Mouse (Mus musculus) hindbrain, embryonic 14.5 days (tissue): ENCODE measurements at regions not wholly inside any gene's neighbourhood (a gene's known extent, or its start where the extent isn't known, plus 50 kb on each side); places are given as distances from the start of the nearest gene placed in this dataset.
"Not testable (repeated sequence)": the region's sequence is repeated elsewhere in the genome, so short reads cannot be mapped to it uniquely, and the experiment has no call there.

Experiments used
- ATAC-seq: fragments of 200-750 bp; cut with Nextera tagmentation; 2 replicates; pipeline ENCODE4 v1.8.0; 2017; ENCODE audit warnings: moderate number of reproducible peaks, mild to moderate bottlenecking, moderate TSS enrichment, moderate library complexity; ENCODE audit not compliant: low FRiP score
- DNase-seq: peaks from one replicate; pipeline ENCODE4 v3.0.0-alpha.2; 2015; ENCODE audit warnings: low spot score
- H3K27ac ChIP-seq: fragments of 300-500 bp; sonication (generic); 2 replicates; pipeline ENCODE4 v1.5.1; 2014; ENCODE audit warnings: mild to moderate bottlenecking, moderate library complexity
- H3K27me3 ChIP-seq: fragments of 300-500 bp; sonication (generic); 2 replicates; pipeline ENCODE4 v1.6.1; 2014; ENCODE audit warnings: mild to moderate bottlenecking, low read length, mixed read lengths; ENCODE audit not compliant: control insufficient read depth, insufficient read depth
- H3K36me3 ChIP-seq: fragments of 300-500 bp; sonication (generic); replicated peaks from 2 replicates; pipeline ENCODE4 v1.6.1; 2014; ENCODE audit not compliant: control insufficient read depth, insufficient read depth
- H3K4me1 ChIP-seq: fragments of 300-500 bp; sonication (generic); replicated peaks from 2 replicates; pipeline ENCODE4 v1.6.1; 2014; ENCODE audit warnings: antibody characterized with exemption, low read length, mixed read lengths; ENCODE audit not compliant: control insufficient read depth, insufficient read depth
- H3K4me2 ChIP-seq: fragments of 300-500 bp; sonication (generic); replicated peaks from 2 replicates; pipeline ENCODE4 v1.6.1; 2014; ENCODE audit warnings: mild to moderate bottlenecking, moderate library complexity
- H3K4me3 ChIP-seq: fragments of 300-500 bp; sonication (generic); replicated peaks from 2 replicates; pipeline ENCODE4 v1.5.1; 2014; ENCODE audit warnings: mild to moderate bottlenecking, low read length
- H3K9ac ChIP-seq: fragments of 300-500 bp; sonication (generic); 2 replicates; pipeline ENCODE4 v1.6.1; 2014
- H3K9me3 ChIP-seq: fragments of 300-500 bp; sonication (generic); 2 replicates; pipeline ENCODE4 v1.6.1; 2016; ENCODE audit warnings: low read length; ENCODE audit not compliant: control insufficient read depth
- WGBS: fragments of 180-500 bp; shearing (Covaris S2); extraction: QIAGEN DNeasy Blood & Tissue Kit; methylation state at CpG from one replicate; pipeline ENCODE4 v1.1.7; 2014; 5-methylcytosine and 5-hydroxymethylcytosine counted together

GRCm38 (mm10) chr5:64582031-64582430 is 221.2 kb upstream of the Klf3 start:
- Histone ChIP-seq H3K4me1 (peaks cover 8% of the 10 kb centered on the region), H3K36me3 (no peaks in the 10 kb centered on the region), H3K9me3 (no peaks in the 10 kb centered on the region), H3K27me3 (no peaks in the 10 kb centered on the region), H3K4me3 (no peak overlapping the region), H3K27ac (no peak overlapping the region), H3K4me2 (no peak overlapping the region), H3K9ac (no peak overlapping the region)
- ATAC-seq (no peak), DNase-seq (no peak)
- WGBS: 88% methylated on average over 9 of the region's 9 CpGs

- Histone ChIP-seq H3K36me3 (no peaks in the 10 kb centered on the region), H3K27ac (no peak overlapping the region), H3K4me1 (peaks cover 12% of the 10 kb centered on the region), H3K9ac (no peak overlapping the region), H3K4me3 (no peak overlapping the region), H3K27me3 (no peaks in the 10 kb centered on the region), H3K9me3 (no peaks in the 10 kb centered on the region), H3K4me2 (no peak overlapping the region)
- no peak for ATAC-seq
- WGBS: 69% methylated on average over 1 of the region's 1 CpGs
- DNase-seq: no peak
These were observed 218.9 kb upstream of the Klf3 start for GRCm38 (mm10) chr5:64584308-64584707.

- Histone ChIP-seq H3K9me3 (no peaks in the 10 kb centered on the region), H3K36me3 (no peaks in the 10 kb centered on the region), H3K4me3 (no peak overlapping the region), H3K4me1 (peaks cover 4% of the 10 kb centered on the region; the same call in 1 of the 2 replicates), H3K4me2 (no peak overlapping the region), H3K9ac (no peak overlapping the region), H3K27ac (no peak overlapping the region), H3K27me3 (no peaks in the 10 kb centered on the region)
- DNase-seq (no peak), ATAC-seq (no peak)
- whole genome bisulfite sequencing: 61% methylated on average over 6 of the region's 6 CpGs
These were observed 218.0 kb upstream of the Klf3 start for GRCm38 (mm10) chr5:64585076-64585786.

- 93% methylated on average over 6 of the region's 6 CpGs for WGBS
These were observed 216.9 kb upstream of the Klf3 start for GRCm38 (mm10) chr5:64586316-64586715.

GRCm38 (mm10) chr5:64586933-64587332 is 216.3 kb upstream of the Klf3 start:
- no peak for ATAC-seq
- H3K4me1 ChIP-seq: peaks cover 4% of the 10 kb centered on the region; the same call in 1 of the 2 replicates
- DNase-seq: no peak
- no peak overlapping the region for H3K27ac ChIP-seq
- H3K9ac ChIP-seq: no peak overlapping the region
- 87% methylated on average over 3 of the region's 3 CpGs for WGBS
- no peak overlapping the region for H3K4me2 ChIP-seq
- H3K9me3 ChIP-seq: no peaks in the 10 kb centered on the region
- no peaks in the 10 kb centered on the region for H3K27me3 ChIP-seq
- H3K36me3 ChIP-seq: no peaks in the 10 kb centered on the region
- no peak overlapping the region for H3K4me3 ChIP-seq

More at GRCm38 (mm10) chr5:64586316-64586715, 216.9 kb upstream of the Klf3 start:
- Histone ChIP-seq H3K4me1 (peaks cover 4% of the 10 kb centered on the region; the same call in 1 of the 2 replicates), H3K4me2 (no peak overlapping the region), H3K36me3 (no peaks in the 10 kb centered on the region), H3K27ac (no peak overlapping the region), H3K9ac (no peak overlapping the region), H3K27me3 (no peaks in the 10 kb centered on the region), H3K4me3 (no peak overlapping the region), H3K9me3 (no peaks in the 10 kb centered on the region)
- DNase-seq (no peak), ATAC-seq (no peak)

- H3K9me3 ChIP-seq: no peaks in the 10 kb centered on the region
- peaks cover 4% of the 10 kb centered on the region; the same call in 1 of the 2 replicates for H3K4me1 ChIP-seq
- no peak overlapping the region for H3K4me3 ChIP-seq
- no peaks in the 10 kb centered on the region for H3K27me3 ChIP-seq
- H3K27ac ChIP-seq: no peak overlapping the region
- WGBS: 37% methylated on average over 8 of the region's 8 CpGs
- no peak for DNase-seq
- ATAC-seq: no peak
- H3K36me3 ChIP-seq: no peaks in the 10 kb centered on the region
- H3K4me2 ChIP-seq: no peak overlapping the region
- no peak overlapping the region for H3K9ac ChIP-seq
These were observed 215.1 kb upstream of the Klf3 start for GRCm38 (mm10) chr5:64587895-64588738.

GRCm38 (mm10) chr5:64588768-64589167 is 214.4 kb upstream of the Klf3 start:
- H3K4me1 ChIP-seq, DNase-seq, H3K4me3 ChIP-seq, H3K9me3 ChIP-seq, ATAC-seq, H3K27me3 ChIP-seq, H3K4me2 ChIP-seq, H3K9ac ChIP-seq, H3K36me3 ChIP-seq, H3K27ac ChIP-seq: not testable (repeated sequence)
- 98% methylated on average over 8 of the region's 8 CpGs for WGBS

GRCm38 (mm10) chr5:64590036-64590435 is 213.2 kb upstream of the Klf3 start:
- peaks cover 4% of the 10 kb centered on the region; the same call in 1 of the 2 replicates for H3K4me1 ChIP-seq
- H3K9ac ChIP-seq: no peak overlapping the region
- ATAC-seq (no peak), DNase-seq (no peak)
- H3K4me3 ChIP-seq: no peak overlapping the region
- H3K4me2 ChIP-seq: no peak overlapping the region
- H3K9me3 ChIP-seq: no peaks in the 10 kb centered on the region
- WGBS: 93% methylated on average over 5 of the region's 5 CpGs
- no peaks in the 10 kb centered on the region for H3K36me3 ChIP-seq
- no peaks in the 10 kb centered on the region for H3K27me3 ChIP-seq
- no peak overlapping the region for H3K27ac ChIP-seq

GRCm38 (mm10) chr5:64590747-64591146 is 212.4 kb upstream of the Klf3 start:
- whole genome bisulfite sequencing: 100% methylated on average over 1 of the region's 1 CpGs
- ATAC-seq: no peak
- Histone ChIP-seq H3K4me2 (no peak overlapping the region), H3K27me3 (no peaks in the 10 kb centered on the region), H3K9me3 (no peaks in the 10 kb centered on the region), H3K9ac (no peak overlapping the region), H3K4me1 (peaks cover 8% of the 10 kb centered on the region; the same call in 1 of the 2 replicates), H3K36me3 (no peaks in the 10 kb centered on the region), H3K4me3 (no peak overlapping the region), H3K27ac (no peak overlapping the region)
- DNase-seq: no peak
